Mouse (Mus musculus): ENCODE data around the gene A630089N07Rik. TPM values are rescaled to one million over a fixed set of nuclear protein-coding genes. Genes with fewer than 3 reads are reported as not detected.
A peak's percentile ranks its signal among the peaks of the same experiment; 100 is the strongest.
"Not testable (repeated sequence)": the region's sequence is repeated elsewhere in the genome, so short reads cannot be mapped to it uniquely, and the experiment has no call there.

The A630089N07Rik gene
- polyA plus RNA-seq, 1 experiment from 2014 or later, result 19.9 TPM

- Histone ChIP-seq H3K4me1 (ENCODE audit: insufficient read depth, low read length) (no peaks in the 10 kb centered on the region), H3K27me3 (ENCODE audit: insufficient read depth, low read length) (no peaks in the 10 kb centered on the region), H3K36me3 (ENCODE audit: insufficient read depth, low read length) (peaks cover 23% of the 10 kb centered on the region), H3K9me3 (ENCODE audit: low read length) (peaks cover 30% of the 10 kb centered on the region), H3K4me2 (replicated peaks; ENCODE audit: low read depth, low read length) (no peak overlapping the region), H3K27ac (ENCODE audit: low read length) (no peak overlapping the region), H3K9ac (replicated peaks; ENCODE audit: low read length) (no peak overlapping the region), H3K4me3 (ENCODE audit: low read length) (no peak overlapping the region)
- ATAC-seq (ENCODE audit: low FRiP score, low TSS enrichment), result no peak
- 95% methylated on average over 3 of the region's 3 CpGs for WGBS
Measured at GRCm38 (mm10) chr16:98022081-98022480, 60.2 kb downstream of the A630089N07Rik start.

- Histone ChIP-seq H3K4me1 (ENCODE audit: insufficient read depth, low read length) (peaks cover 15% of the 10 kb centered on the region), H3K27ac (ENCODE audit: low read length) (peak overlapping the region; percentile 94), H3K9me3 (ENCODE audit: low read length) (peaks cover 16% of the 10 kb centered on the region), H3K36me3 (ENCODE audit: insufficient read depth, low read length) (peaks cover 14% of the 10 kb centered on the region), H3K4me3 (ENCODE audit: low read length) (peak overlapping the region; percentile 67), H3K9ac (replicated peaks; ENCODE audit: low read length) (peak overlapping the region; percentile 75), H3K4me2 (replicated peaks; ENCODE audit: low read depth, low read length) (peak overlapping the region; percentile 71)
- WGBS, result 0% methylated on average over 8 of the region's 8 CpGs
- ATAC-seq (ENCODE audit: low FRiP score, low TSS enrichment); H3K27me3 ChIP-seq (ENCODE audit: insufficient read depth, low read length): not testable (repeated sequence)
Measured at GRCm38 (mm10) chr16:97997383-97997731, 84.9 kb downstream of the A630089N07Rik start.

- H3K9me3 ChIP-seq (ENCODE audit: low read length), result peaks cover 11% of the 10 kb centered on the region
- WGBS, result 1% methylated on average over 22 of the region's 22 CpGs
Measured at GRCm38 (mm10) chr16:97996616-97997382, 85.5 kb downstream of the A630089N07Rik start, which contains the start of gene B230307C23Rik. TSS of gene B230307C23Rik (plus strand) at chr16:97997315.

GRCm38 (mm10) chr16:97995849-97996615 is 86.2 kb downstream of the A630089N07Rik start:
- H3K27ac ChIP-seq (ENCODE audit: low read length), result peak overlapping the region; percentile 94; the same call in 1 of the 2 replicates
- peaks cover 15% of the 10 kb centered on the region for H3K4me1 ChIP-seq (ENCODE audit: insufficient read depth, low read length)
- H3K36me3 ChIP-seq (ENCODE audit: insufficient read depth, low read length), result peaks cover 9% of the 10 kb centered on the region
- no peaks in the 10 kb centered on the region for H3K27me3 ChIP-seq (ENCODE audit: insufficient read depth, low read length)
- peak overlapping the region; percentile 75 for H3K9ac ChIP-seq (replicated peaks; ENCODE audit: low read length)
- WGBS, result 30% methylated on average over 1 of the region's 1 CpGs
- no peak for ATAC-seq (ENCODE audit: low FRiP score, low TSS enrichment)
- peaks cover 11% of the 10 kb centered on the region for H3K9me3 ChIP-seq (ENCODE audit: low read length)
- H3K4me2 ChIP-seq (replicated peaks; ENCODE audit: low read depth, low read length), result peak overlapping the region; percentile 71
- H3K4me3 ChIP-seq (ENCODE audit: low read length), result peak overlapping the region; percentile 67

More at GRCm38 (mm10) chr16:97996616-97997382, 85.5 kb downstream of the A630089N07Rik start, which contains the start of gene B230307C23Rik:
- peak; percentile 99 for ATAC-seq (ENCODE audit: low FRiP score, low TSS enrichment)
- H3K4me3 ChIP-seq (ENCODE audit: low read length), result peak within 1 kb of the TSS; percentile 67
- peaks cover 15% of the 10 kb centered on the region for H3K4me1 ChIP-seq (ENCODE audit: insufficient read depth, low read length)
- H3K27ac ChIP-seq (ENCODE audit: low read length), result peak within 1 kb of the TSS; percentile 94
- H3K36me3 ChIP-seq (ENCODE audit: insufficient read depth, low read length), result peaks cover 9% of the 10 kb centered on the region
- H3K9ac ChIP-seq (replicated peaks; ENCODE audit: low read length), result peak within 1 kb of the TSS; percentile 75
- H3K4me2 ChIP-seq (replicated peaks; ENCODE audit: low read depth, low read length), result peak within 1 kb of the TSS; percentile 71
- H3K27me3 ChIP-seq (ENCODE audit: insufficient read depth, low read length), result no peaks in the 10 kb centered on the region

- H3K4me3 ChIP-seq (ENCODE audit: low read length); H3K36me3 ChIP-seq (ENCODE audit: insufficient read depth, low read length); H3K9me3 ChIP-seq (ENCODE audit: low read length); H3K27me3 ChIP-seq (ENCODE audit: insufficient read depth, low read length); H3K9ac ChIP-seq (replicated peaks; ENCODE audit: low read length); H3K4me2 ChIP-seq (replicated peaks; ENCODE audit: low read depth, low read length); H3K4me1 ChIP-seq (ENCODE audit: insufficient read depth, low read length); H3K27ac ChIP-seq (ENCODE audit: low read length); ATAC-seq (ENCODE audit: low FRiP score, low TSS enrichment): not testable (repeated sequence)
- 79% methylated on average over 3 of the region's 3 CpGs for WGBS
Measured at GRCm38 (mm10) chr16:97992477-97992876, 89.8 kb downstream of the A630089N07Rik start.

- peaks cover 5% of the 10 kb centered on the region for H3K4me1 ChIP-seq (ENCODE audit: insufficient read depth, low read length)
- H3K27me3 ChIP-seq (ENCODE audit: insufficient read depth, low read length), result no peaks in the 10 kb centered on the region
- ATAC-seq (ENCODE audit: low FRiP score, low TSS enrichment), result no peak
- no peak overlapping the region for H3K9ac ChIP-seq (replicated peaks; ENCODE audit: low read length)
- no peak overlapping the region for H3K27ac ChIP-seq (ENCODE audit: low read length)
- H3K4me2 ChIP-seq (replicated peaks; ENCODE audit: low read depth, low read length), result no peak overlapping the region
- 81% methylated on average over 2 of the region's 2 CpGs for WGBS
- no peaks in the 10 kb centered on the region for H3K36me3 ChIP-seq (ENCODE audit: insufficient read depth, low read length)
- no peak overlapping the region for H3K4me3 ChIP-seq (ENCODE audit: low read length)
- H3K9me3 ChIP-seq (ENCODE audit: low read length), result 0 out of 2 replicates have a peak, but pooled peaks cover 2% of the 10 kb centered on the region
Measured at GRCm38 (mm10) chr16:97991517-97991916, 90.7 kb downstream of the A630089N07Rik start.

- Histone ChIP-seq H3K9ac (replicated peaks; ENCODE audit: low read length) (no peak overlapping the region), H3K4me2 (replicated peaks; ENCODE audit: low read depth, low read length) (no peak overlapping the region), H3K4me3 (ENCODE audit: low read length) (no peak overlapping the region), H3K36me3 (ENCODE audit: insufficient read depth, low read length) (no peaks in the 10 kb centered on the region), H3K9me3 (ENCODE audit: low read length) (0 out of 2 replicates have a peak, but pooled peaks cover 2% of the 10 kb centered on the region), H3K27ac (ENCODE audit: low read length) (no peak overlapping the region), H3K27me3 (ENCODE audit: insufficient read depth, low read length) (no peaks in the 10 kb centered on the region), H3K4me1 (ENCODE audit: insufficient read depth, low read length) (no peaks in the 10 kb centered on the region)
- no peak for ATAC-seq (ENCODE audit: low FRiP score, low TSS enrichment)
- 38% methylated on average over 5 of the region's 5 CpGs for WGBS
Measured at GRCm38 (mm10) chr16:97984589-97984988, 97.7 kb downstream of the A630089N07Rik start.

- Histone ChIP-seq H3K4me2 (replicated peaks; ENCODE audit: low read depth, low read length) (no peak overlapping the region), H3K9me3 (ENCODE audit: low read length) (no peaks in the 10 kb centered on the region), H3K9ac (replicated peaks; ENCODE audit: low read length) (no peak overlapping the region), H3K4me3 (ENCODE audit: low read length) (no peak overlapping the region), H3K27me3 (ENCODE audit: insufficient read depth, low read length) (no peaks in the 10 kb centered on the region), H3K4me1 (ENCODE audit: insufficient read depth, low read length) (no peaks in the 10 kb centered on the region), H3K27ac (ENCODE audit: low read length) (no peak overlapping the region), H3K36me3 (ENCODE audit: insufficient read depth, low read length) (no peaks in the 10 kb centered on the region)
- ATAC-seq (ENCODE audit: low FRiP score, low TSS enrichment), result no peak
- 93% methylated on average over 1 of the region's 1 CpGs for WGBS
Measured at GRCm38 (mm10) chr16:97981362-97981761, 100.9 kb downstream of the A630089N07Rik start.

GRCm38 (mm10) chr16:97977722-97978121 is 104.5 kb downstream of the A630089N07Rik start:
- WGBS, result 91% methylated on average over 3 of the region's 3 CpGs
- H3K4me3 ChIP-seq (ENCODE audit: low read length), result no peak overlapping the region
- no peak overlapping the region for H3K4me2 ChIP-seq (replicated peaks; ENCODE audit: low read depth, low read length)
- H3K27me3 ChIP-seq (ENCODE audit: insufficient read depth, low read length), result no peaks in the 10 kb centered on the region
- H3K36me3 ChIP-seq (ENCODE audit: insufficient read depth, low read length), result no peaks in the 10 kb centered on the region
- H3K4me1 ChIP-seq (ENCODE audit: insufficient read depth, low read length), result no peaks in the 10 kb centered on the region
- no peak overlapping the region for H3K27ac ChIP-seq (ENCODE audit: low read length)
- H3K9ac ChIP-seq (replicated peaks; ENCODE audit: low read length), result no peak overlapping the region
- no peaks in the 10 kb centered on the region for H3K9me3 ChIP-seq (ENCODE audit: low read length)
- no peak for ATAC-seq (ENCODE audit: low FRiP score, low TSS enrichment)
